Mouse (Mus musculus) c-Kit-negative CD71-positive TER-119-positive erythroid progenitor cells, embryonic 14.5 days (primary cell): ENCODE results near the gene Rb1.

Experiments used
- DNase-seq: peaks from one replicate; pipeline ENCODE4 v3.0.0-alpha.2; 2013; ENCODE audit warnings: low read depth, low spot score

Gene Rb1

DNA sequence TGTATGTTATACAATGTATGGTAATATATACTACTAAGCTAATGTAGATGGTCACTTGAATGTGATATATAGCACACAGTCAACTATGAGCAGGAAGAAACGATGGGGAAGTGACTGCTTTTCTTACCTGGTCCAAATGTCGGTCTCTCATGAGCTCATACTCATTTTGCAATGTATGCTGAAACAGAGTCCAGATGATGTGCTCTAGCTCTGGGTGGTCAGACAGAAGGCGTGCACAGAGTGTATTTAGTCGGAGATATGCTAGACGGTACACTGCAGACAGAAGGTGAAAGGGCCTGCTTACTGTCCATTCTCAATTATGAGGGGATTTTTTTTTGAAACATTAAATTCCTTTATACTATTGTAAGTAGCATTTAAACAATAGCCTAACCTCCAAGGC, 114.1 kb downstream of the Rb1 start:
- DNase-seq, result no peak

DNA sequence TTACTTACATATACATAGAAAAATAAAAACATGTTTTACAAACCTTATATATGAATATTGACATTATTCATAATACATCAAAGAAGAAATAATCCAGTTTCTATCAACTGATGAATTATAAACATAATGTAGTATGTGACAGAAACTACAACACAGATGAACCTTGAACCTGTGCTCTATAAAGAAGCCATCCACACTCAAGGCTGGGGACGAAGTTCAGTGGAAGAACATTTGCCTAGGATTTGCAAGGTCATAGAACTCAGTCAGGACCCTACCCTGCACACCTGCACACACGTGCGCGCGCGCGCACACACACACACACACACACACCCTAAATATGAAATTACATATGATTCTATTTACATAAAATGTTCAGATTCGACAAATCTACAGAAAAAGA, 115.4 kb downstream of the Rb1 start:
- DNase-seq, result no peak

DNA sequence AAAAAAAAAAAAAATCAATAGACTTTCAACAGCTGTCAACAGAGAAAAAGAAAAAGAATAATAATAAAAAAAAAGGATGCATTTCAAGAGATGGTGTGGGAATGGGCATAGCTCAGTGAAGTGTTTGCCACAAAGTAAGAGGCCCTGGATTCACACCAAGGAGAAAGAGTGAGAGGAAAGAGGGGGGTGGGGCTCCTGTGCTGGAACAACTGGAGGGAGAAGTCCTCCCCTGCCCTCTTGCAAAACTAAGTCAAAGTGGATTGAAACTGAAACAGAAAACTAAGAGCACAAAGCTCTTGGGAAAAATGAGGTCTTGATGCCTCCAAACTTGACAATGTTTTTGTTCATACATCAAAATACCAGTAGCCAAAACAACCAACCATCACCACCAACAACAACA, 116.4 kb downstream of the Rb1 start:
- DNase-seq, result no peak

DNA sequence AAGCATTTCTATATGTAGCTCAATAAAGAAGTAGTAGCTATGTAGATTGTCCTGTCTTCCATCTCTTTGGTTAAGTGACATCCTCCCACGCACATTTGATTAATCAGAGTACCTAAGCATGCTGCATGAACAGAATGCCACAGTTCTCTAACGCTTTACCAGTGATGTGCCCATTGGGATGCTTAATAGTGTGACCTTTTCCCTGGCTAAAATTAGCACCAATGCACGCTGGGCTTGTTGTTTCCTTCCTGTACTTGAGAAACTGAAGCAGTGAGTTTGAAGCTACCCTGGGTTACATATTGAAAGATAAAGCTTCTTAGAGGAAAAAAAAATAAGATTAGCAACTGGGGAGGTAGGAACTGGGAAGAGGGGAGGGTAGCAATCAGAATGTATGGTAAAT, 121.6 kb downstream of the Rb1 start:
- no peak for DNase-seq

DNA sequence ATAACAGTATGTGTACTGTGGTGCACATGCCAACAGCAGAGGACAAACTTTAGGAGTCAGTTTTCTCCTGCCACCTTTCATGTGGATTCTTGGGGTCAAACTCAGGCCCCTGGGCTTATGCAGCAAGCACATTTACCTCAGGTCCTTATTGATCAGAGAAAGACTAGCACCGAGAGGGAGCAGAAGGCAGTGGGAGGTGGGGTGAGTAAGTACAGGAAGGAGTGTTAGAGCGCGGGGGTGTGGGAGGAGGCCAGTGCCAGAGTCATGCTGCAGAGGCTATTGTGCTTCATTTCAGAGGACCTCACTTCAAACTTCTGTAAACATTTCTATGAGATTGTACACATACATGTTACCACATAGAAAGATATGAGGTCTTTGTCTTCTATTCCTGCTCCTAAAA, 124.2 kb downstream of the Rb1 start:
- DNase-seq, result no peak

DNA sequence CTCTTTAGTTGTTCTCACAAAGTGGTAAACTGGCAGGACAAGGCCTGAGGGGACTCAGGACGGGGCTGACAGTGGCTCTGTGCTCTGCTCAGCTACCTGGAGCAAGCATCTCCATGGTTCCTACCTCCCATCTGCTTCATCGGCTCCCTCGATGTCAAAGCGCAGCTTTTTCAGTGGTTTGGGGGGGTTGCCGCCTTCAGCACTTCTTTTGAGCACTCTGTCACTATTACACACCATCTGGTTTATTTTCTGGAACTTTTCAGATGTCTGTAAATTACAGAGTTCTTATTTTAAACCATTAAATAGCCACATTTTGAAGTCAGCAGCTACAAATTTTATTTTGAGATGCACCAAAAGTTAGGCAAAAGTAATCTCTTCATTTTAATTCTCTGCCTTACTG, 126.6 kb downstream of the Rb1 start:
- no peak for DNase-seq

DNA sequence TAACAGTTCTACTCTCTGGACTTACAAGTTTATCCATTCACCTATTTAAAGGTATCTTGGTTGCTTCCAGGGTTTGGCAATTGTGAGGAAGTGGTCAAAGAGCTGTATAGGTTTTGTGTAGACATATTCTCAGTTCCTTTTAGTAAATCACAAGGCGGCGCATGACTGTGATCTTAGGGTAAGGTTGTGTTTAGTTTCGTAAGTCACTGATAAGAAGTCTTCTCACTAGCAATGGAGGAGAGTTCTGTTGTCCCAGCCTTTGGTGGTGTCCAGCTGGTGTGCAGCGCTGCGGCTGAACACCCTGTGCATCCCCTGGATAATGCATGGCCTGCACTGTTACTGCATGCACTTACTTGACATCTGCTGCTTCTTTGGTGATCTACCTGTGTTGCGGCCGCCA, 138.7 kb downstream of the Rb1 start:
- no peak for DNase-seq

DNA sequence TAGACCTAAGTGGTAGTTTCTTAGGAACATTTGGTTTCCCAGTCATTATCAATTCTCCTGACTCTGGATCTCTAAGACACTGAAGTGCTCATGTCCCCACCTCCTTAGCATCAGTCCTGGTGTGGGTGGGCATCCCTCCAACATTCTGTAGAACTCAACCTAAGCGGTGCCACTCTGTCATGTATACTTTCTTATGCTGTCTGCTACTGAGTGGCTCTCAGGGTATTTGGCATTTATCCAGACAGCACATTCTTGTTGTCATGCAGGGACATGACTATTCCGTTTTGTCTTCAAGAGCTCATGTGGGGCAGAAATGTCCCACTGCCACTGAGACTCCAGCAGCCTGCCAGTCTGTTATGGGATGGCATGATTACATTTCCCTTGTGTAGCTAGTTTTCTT, 144.5 kb downstream of the Rb1 start:
- DNase-seq, result no peak

DNA sequence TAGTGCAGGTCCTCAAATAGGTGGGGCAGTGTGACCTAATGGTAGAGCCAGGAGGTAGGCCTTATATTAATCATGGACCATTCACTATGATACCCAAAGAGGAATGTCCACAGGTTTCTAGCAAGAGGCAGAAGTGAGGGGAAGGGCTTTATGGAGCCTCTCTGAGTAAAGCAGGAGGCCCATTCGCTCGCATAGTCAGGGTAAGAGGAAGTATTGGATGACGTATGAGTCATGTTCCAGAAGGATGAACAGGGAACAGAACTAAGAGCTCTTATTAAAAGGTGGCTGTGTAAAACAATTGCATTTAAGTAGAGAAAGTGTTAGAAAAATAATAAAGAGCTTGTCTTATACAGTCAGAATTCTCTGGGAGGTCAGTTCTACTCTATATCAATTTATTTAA, 145.0 kb downstream of the Rb1 start:
- no peak for DNase-seq

DNA sequence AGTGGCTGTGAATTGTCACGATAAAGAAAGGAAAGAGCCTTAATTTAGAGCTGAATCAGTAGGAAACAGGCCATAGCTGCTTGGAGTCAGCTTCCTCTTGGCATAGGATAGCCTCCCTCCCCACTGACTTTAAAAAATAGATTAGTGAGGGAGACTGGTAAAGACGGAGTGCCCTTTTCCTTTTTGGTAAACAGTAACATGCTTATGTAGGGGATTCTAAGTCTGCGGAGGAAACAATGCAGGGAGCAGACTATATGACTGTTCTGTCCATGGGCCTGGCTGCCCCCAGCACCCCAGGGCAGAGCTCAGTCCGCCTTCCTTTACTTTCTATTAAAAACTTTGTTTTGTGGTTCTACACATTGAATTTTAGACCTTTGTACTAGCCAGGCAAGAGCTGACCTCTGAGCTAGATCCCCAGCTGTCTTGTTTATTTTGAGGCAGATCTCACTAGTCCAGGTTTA, 146.4 kb downstream of the Rb1 start:
- no peak for DNase-seq

DNA sequence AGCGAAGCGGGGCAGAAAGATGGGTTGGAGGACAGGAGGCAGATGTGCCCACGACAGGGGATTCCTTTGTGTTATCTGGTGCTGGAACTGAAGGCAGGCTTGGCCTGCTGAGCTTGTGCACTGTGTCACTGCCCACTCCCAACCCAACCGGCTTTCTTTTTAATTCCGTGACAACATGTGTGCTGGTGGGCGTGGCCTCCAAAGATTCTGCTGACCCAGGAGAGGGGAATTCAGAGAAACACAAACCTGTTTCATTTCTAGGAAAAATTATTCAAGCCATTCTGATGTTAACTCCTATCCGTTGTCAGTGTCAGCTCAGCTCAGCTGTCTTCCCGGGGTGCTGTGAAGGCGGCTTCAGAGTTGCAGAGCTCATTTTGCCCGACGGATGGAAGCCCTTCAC, 147.7 kb downstream of the Rb1 start:
- DNase-seq, result no peak

DNA sequence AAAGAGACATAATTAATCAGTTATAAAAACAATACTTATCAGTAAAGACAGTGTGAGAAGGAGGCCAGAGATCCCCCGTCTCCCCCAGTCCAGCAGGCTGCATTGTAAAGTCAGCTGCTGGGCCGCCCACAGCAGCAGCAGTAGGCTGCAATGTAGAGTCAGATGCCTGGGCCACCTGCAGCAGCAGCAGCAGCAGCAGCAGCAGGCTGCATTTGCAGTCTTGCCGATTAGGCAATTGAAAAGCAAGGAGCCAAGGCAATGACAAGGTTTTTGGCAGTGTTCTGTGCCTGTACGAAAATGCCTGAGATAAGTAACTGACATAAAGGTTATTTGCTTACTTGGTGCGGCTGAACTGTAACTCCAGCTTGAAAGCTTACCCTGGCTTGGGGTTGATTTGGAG, 149.4 kb downstream of the Rb1 start:
- no peak for DNase-seq

DNA sequence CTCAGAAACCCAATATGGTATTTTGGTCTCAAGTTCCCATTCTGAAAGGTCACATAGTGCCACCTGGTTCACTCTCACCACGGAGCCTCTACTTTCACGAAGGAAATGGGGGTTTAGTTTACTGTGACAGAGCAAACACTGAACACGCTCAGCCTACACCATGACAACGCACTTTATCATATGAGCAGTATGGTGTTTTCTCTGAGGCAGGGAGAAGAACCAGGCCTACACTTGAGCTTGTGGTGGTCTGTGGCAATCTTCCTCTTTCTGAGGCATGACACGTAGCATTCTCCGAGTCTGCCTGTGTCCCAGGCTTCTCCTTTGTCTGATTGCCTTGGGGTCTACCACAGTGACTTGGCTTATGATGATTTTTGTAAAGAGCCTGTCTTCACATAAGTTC, 149.8 kb downstream of the Rb1 start:
- DNase-seq, result no peak

DNA sequence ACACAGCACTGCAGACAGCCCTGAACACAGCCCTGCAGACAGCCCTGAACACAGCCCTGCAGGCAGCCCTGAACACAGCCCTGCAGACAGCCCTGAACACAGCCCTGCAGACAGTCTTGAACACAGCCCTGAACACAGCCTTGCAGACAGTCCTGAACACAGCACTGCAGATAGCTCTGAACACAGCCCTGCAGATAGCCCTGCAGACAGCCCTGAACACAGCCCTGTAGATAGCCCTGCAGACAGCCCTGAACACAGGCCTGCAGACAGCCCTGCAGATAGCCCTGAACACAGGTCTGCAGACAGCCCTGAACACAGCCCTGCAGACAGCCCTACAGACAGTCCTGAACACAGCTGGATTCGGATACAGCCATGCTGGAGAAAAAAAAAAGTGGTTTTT, 150.6 kb downstream of the Rb1 start:
- no peak for DNase-seq

DNA sequence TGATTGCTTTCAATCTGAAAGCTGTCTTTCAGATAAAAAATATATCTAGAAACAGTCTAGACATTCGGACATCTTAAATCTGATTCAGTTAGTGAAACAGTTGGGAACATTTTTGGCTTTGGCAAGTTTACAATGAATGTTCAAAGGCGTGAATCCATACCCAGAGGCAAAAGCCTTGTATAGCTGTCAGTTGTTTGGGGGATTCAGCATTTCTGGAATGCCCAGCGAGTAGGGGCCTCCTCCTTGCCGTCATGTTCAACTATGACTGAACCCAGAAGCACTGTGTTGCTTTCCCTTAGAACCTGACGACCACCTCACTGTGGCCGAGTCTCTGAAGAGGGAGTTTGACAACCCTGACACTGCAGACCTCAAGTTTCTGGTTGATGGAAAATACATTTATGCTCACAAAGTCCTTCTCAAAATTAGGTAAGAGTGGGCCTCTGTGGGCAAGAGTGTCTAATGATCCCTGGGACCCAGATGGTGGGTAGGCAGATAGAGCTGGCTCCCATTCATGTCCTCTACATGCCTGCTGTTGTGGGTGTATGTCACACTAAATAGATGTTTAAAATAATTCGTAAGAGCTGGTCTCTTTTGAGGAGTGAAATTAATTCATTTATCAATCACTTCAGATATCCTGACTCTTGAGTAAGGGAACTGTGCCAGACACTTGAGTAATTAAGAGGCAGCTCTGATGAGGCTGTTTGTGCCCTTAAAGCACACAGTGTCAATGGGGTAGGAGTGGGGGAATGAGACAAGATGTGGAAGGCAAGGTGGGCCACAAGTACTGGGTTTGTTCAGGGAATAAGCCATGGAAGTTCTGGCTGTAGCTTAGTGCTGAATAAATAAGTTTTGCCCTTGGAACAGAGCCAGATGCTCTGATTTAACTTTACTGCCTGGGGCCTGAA, 151.3 kb downstream of the Rb1 start:
- no peak for DNase-seq

DNA sequence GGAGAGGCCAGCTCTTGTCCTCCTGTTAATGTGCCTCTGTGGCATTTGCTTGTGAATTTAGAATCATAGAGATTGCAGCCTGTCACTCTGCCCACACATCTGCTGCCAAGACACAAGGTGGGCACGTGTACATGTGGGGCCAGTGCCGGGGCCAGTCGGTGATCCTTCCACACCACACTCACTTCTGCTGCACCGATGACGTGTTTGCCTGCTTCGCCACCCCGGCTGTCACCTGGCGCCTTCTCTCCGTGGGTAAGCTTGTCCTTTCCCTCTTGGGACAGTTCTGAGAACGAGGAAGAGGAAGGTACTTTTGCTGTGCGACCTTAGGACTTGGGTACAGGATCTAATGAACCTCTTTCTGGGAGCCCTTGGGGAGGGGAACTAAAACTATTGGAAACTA, 152.0 kb downstream of the Rb1 start:
- no peak for DNase-seq

DNA sequence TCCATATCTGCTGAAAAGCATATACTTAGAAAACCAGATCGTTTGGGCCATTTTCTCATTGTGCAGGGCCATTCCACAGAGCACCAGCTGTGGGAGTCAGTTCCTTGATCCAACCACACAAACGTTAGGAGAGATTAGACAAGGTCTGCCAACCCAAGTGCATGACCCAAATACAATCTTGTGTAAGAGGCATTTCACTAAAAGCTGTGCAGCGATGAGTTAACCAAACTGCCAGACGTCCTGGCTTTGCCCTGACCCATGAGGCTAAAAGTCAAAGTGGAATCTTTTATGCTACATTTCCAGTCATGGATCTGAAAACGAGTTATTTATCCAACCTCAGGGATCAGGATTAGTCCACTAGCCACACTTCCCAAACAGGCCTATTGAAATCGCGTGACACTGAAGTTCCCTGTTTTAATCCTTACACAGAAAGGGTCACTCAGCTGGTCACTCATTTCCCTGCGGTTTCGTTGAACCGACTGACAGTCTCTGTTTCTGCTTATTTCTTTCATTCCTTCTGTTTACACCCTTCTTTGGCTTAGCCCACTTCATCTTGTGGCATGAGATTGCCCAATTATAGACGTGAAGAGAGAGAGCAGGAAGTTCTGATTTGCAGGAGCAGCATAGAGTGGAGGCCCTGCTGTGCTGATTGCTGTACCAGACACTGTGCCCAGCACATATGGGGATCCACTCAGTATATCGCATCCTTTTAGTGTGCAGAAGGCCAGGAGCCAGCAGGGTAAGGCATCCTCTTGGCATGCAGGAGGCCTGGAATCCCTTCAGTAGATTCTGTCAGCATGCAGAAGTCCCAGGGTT, 153.2 kb downstream of the Rb1 start:
- DNase-seq, result no peak

DNA sequence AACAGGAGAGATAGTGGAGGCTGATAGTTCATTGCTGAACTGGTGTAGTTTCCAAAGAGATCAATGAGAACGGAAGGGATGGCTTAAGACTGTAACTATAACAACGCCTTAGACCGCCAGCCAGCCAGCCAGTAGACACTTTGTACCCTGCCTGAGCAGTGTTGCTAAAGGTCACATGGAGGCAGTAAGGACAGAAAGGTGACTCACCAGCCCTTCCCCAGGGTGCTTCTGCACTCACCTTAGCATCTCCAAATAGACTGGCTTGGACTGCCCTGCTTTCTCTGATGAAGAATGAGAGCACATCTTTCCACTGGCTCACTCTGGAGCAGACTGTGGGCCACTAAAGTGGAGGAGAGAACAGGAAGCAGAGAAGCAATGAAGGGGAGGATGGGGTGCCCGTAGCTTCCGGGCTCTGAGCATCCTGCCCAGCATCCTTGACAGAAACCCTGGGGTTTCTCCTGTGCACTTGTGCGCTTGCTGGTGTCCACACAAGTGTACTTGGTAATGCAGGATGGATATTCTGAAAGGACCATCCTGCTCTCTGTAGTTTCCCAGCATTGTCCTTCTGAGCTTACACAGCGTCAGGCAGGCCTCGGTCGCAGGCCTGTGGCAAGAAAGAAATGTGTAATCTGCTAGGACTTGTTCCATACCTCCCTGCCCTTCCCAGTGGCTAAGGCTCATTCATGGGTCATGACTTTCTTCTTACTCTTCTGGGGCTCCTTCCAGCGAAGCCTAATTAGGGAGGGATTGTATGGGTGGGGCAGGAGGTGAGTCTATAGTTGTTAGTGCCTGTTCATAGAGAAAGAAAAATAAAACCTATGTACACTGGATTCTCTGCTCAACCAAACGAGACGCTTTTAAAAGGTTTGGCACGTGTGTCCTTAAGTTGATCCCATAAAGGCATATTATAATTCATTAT, 155.4 kb downstream of the Rb1 start:
- DNase-seq, result no peak

DNA sequence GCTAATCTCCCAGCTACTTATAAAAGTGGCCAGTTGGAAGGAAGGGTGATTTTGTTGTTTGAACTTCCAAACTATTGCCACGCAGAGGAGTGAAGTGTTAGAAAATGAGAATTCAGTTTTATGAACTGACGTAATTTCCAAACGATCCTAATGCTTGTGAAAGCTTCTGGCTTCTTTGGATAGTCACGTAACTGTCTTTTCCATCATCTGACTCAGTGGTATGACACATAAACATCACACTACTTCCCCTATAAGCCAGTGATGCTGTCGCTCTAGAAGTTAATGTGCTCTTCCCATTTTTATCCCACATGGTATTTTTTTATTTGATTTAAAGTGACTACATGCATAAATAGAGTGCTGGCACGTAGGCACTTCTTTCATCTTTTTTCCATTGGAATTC, 157.0 kb downstream of the Rb1 start:
- no peak for DNase-seq

DNA sequence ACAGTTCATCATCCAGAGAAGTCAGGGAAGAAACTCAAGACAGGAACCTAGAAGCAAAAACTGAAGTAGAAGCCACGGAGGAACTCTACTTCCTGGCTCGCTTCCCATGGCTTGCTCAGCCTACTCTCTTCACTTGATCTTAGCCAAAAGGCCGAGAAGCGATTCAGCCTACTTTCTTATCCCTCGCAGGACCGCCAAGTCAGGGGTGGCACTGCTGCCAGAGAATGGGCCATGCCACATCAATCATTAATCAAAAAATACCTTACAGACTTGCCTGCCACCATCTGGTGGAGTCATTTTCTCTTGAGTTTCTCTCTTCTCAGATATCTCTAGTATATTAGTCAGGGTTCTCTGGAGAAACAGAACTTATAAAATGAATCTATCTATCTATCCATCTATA, 160.5 kb downstream of the Rb1 start:
- DNase-seq, result no peak

DNA sequence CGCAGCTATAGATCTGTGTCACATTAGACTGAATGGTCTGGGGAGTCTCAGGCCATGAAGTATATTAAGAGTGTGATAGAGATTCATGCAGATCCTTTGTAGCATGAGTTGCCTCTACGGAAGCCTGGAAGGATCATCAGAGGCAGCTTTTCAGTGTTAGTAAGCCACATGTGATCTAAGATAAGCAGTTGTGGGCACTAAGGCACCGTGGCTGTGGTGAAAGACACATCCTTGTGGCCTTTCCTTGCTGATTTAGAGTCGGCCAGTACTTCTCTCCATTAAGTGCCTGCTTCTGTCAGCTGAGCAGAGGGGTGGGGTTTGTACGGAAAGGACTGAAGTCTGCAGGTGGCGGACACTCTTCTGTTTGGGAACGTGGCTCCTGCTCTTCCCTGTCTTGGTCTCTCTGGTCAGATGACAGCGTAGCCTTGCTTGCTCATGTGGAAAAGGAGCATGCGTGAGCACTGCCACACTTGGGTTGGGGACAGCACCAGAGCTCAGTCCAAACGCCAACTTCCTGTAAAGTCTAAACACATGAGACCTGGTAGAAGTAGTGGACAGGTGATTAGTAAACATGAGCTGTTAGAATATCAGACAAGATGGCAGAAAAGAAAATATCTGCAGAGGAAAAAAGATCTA, 162.1 kb downstream of the Rb1 start:
- no peak for DNase-seq
